Mouse (Mus musculus) cerebellum, adult 2 months (tissue): Measurements from ENCODE around the gene Oscp1.

Source experiments
- CTCF ChIP-seq: fragments of 200-500 bp; IDR thresholded peaks from 2 replicates; pipeline ENCODE4 v1.5.1; 2011; ENCODE audit warnings: low read depth, mild to moderate bottlenecking, control low read depth, low read length, moderate library complexity, borderline replicate concordance; ENCODE audit not compliant: insufficient read depth
- POLR2A ChIP-seq: fragments of 200-500 bp; IDR thresholded peaks from 2 replicates; pipeline ENCODE4 v1.6.1; 2011; ENCODE audit warnings: low read length, control low read depth, borderline replicate concordance; ENCODE audit not compliant: insufficient read depth

GRCm38 (mm10) chr4:126115871-126116521 lies 57.6 kb downstream of the Oscp1 start:
- TF ChIP-seq POLR2A (no peak), CTCF (no peak)
